Mouse (Mus musculus) urinary bladder, postnatal 0 days (tissue): Measurements from ENCODE around the gene Cyp2c39. TPM values are rescaled to one million over a fixed set of nuclear protein-coding genes. Genes with fewer than 3 reads are reported as not detected.

Experiments used
- polyA plus RNA-seq: library from polyadenylated mRNA; unstranded; fragments of >200 nt; fragmentation: Nextera tagmentation; extraction: Ambion mirVana; gene quantifications from 2 replicates; pipeline ENCODE4 v1.2.1, GENCODE M21; 2015

Gene Cyp2c39
- polyA plus RNA-seq, result not detected in 2 replicates

GRCm38 (mm10) chr19:39510534-39510933, at the start of gene Cyp2c39:
Gene Cyp2c39 (plus strand): TSS chr19:39510862.

DNA sequence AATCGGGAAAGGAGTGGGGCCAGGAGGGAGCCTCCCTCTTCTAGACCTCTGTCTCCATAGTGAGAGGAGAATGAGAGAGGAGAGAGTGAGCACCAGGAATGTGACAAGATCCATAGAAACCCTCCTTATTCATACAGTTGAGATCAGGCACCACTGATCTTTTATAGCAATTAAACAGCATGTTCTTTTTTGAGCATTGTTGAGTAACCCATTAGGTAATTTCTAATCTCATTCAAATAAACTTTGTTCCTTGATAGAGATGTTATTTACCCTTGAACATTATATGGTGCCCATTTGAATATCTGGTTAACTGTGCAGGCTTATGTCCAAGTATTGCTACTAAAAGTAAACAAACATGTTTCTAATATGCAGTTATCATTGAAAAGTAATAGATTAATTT, 47.7 kb upstream of the Cyp2c39 start, which contains the start of gene Cyp2c38:
Cyp2c38 (minus strand) TSS at position 135 of the 400 bp plus-strand sequence.

Other genes starting within 250 kb of the Cyp2c39 start
- gene Cyp2c29, start 241.5 kb upstream of the Cyp2c39 start, polyA plus RNA-seq, result not detected in 2 replicates
- not detected in 2 replicates for gene Cyp2c38, start 47.8 kb upstream of the Cyp2c39 start, polyA plus RNA-seq
- not detected in 2 replicates for gene Cyp2c67, start 138.2 kb downstream of the Cyp2c39 start, polyA plus RNA-seq
- gene Cyp2c68, start 230.2 kb downstream of the Cyp2c39 start, polyA plus RNA-seq, result 0.53 TPM in 1 of 2 replicates, not detected in the other